Mouse (Mus musculus) E14TG2a.4 (cell line): ENCODE results near the gene Fcgr4.
"Not testable (repeated sequence)": the region's sequence is repeated elsewhere in the genome, so short reads cannot be mapped to it uniquely, and the experiment has no call there.

Experiments
- CTCF ChIP-seq: conservative IDR thresholded peaks from 2 replicates; pipeline ENCODE4 v1.5.1; 2014; ENCODE audit warnings: low read length
- NANOG ChIP-seq: IDR thresholded peaks from 2 replicates; pipeline ENCODE4 v1.6.1; 2014; ENCODE audit warnings: borderline replicate concordance, low read length, mixed read lengths
- POU5F1 ChIP-seq: IDR thresholded peaks from 2 replicates; pipeline ENCODE4 v1.6.1; 2014; ENCODE audit warnings: low read length, borderline replicate concordance

DNA sequence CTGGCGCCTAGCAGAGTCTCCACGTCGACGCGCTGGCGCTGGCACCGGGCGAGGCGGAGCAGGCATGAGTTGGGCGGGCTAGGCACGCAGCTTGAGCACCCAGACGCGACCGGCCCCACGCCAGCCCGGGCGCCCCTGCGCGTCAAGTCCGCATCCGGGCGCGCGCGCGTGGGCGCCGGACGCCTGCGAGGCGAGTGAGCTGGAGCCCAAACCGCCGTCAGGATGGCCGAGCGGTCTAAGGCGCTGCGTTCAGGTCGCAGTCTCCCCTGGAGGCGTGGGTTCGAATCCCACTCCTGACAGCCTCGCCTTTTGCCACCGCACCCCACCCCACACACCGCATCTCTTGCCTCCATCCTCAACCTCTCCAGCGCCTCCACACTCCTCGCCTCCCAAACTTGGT, 47.0 kb downstream of the Fcgr4 start:
- TF ChIP-seq CTCF, POU5F1, NANOG: not testable (repeated sequence)
